Mouse (Mus musculus) activated CD4-positive, CD25-positive, alpha-beta regulatory T cell, adult 4 months (primary cell): ENCODE data around the gene Aebp1. TPM values are rescaled to one million over a fixed set of nuclear protein-coding genes. Genes with fewer than 3 reads are reported as not detected.

ENCODE experiments used
- ATAC-seq: one replicate; pipeline ENCODE4 v1.8.0; 2017
- polyA plus RNA-seq, 2 experiments: library from polyadenylated mRNA; unstranded; fragments of 100-300 nt; shearing (Covaris generic); gene quantifications; one replicate each; pipeline ENCODE4 v1.2.1; 2017

The Aebp1 gene
- polyA plus RNA-seq, 2 experiments from 2014 or later, result 0.56 TPM; not detected in 1

- ATAC-seq, result no peak
Measured at GRCm38 (mm10) chr11:5897230-5897629, 35.5 kb downstream of the Aebp1 start.

- no peak for ATAC-seq
Measured at GRCm38 (mm10) chr11:5897839-5898238, 36.1 kb downstream of the Aebp1 start.

GRCm38 (mm10) chr11:5898531-5898930 is 36.8 kb downstream of the Aebp1 start, which contains the start of gene Myl7:
Myl7 (minus strand) TSS chr11:5898782.
- no peak for ATAC-seq

GRCm38 (mm10) chr11:5899286-5899685 is 37.5 kb downstream of the Aebp1 start:
- ATAC-seq, result no peak

- no peak for ATAC-seq
Measured at GRCm38 (mm10) chr11:5901320-5901719, 39.6 kb downstream of the Aebp1 start.

- ATAC-seq, result no peak
Measured at GRCm38 (mm10) chr11:5901950-5902349, 40.2 kb downstream of the Aebp1 start.

- no peak for ATAC-seq
Measured at GRCm38 (mm10) chr11:5902390-5902789, 40.6 kb downstream of the Aebp1 start.

GRCm38 (mm10) chr11:5903844-5904243 is 42.1 kb downstream of the Aebp1 start:
- ATAC-seq, result no peak

GRCm38 (mm10) chr11:5904357-5904756 is 42.6 kb downstream of the Aebp1 start:
- ATAC-seq, result no peak

GRCm38 (mm10) chr11:5904871-5905270 is 43.1 kb downstream of the Aebp1 start:
- ATAC-seq, result no peak

- ATAC-seq, result no peak
Measured at GRCm38 (mm10) chr11:5905778-5906518, 44.2 kb downstream of the Aebp1 start.

GRCm38 (mm10) chr11:5907096-5907495 is 45.3 kb downstream of the Aebp1 start:
- no peak for ATAC-seq

- no peak for ATAC-seq
Measured at GRCm38 (mm10) chr11:5908642-5909041, 46.9 kb downstream of the Aebp1 start.

- ATAC-seq, result no peak
Measured at GRCm38 (mm10) chr11:5912635-5913034, 50.9 kb downstream of the Aebp1 start.

GRCm38 (mm10) chr11:5913256-5913655 is 51.5 kb downstream of the Aebp1 start:
- ATAC-seq, result no peak

- ATAC-seq, result no peak
Measured at GRCm38 (mm10) chr11:5913936-5914335, 52.2 kb downstream of the Aebp1 start.

- ATAC-seq, result no peak
Measured at GRCm38 (mm10) chr11:5914940-5915339, 53.2 kb downstream of the Aebp1 start.

- ATAC-seq, result no peak
Measured at GRCm38 (mm10) chr11:5915429-5916177, 53.9 kb downstream of the Aebp1 start.

GRCm38 (mm10) chr11:5916178-5916548 is 54.4 kb downstream of the Aebp1 start:
- ATAC-seq, result no peak

- ATAC-seq, result no peak
Measured at GRCm38 (mm10) chr11:5918111-5918510, 56.4 kb downstream of the Aebp1 start.

- no peak for ATAC-seq
Measured at GRCm38 (mm10) chr11:5919606-5920005, 57.9 kb downstream of the Aebp1 start.

- ATAC-seq, result no peak
Measured at GRCm38 (mm10) chr11:5920323-5920960, 58.7 kb downstream of the Aebp1 start.
